Mouse (Mus musculus): ENCODE measurements around the gene Atp6ap1. TPM values are rescaled to one million over a fixed set of nuclear protein-coding genes. Genes with fewer than 3 reads are reported as not detected.

Gene Atp6ap1
- polyA plus RNA-seq, 1 experiment = 178 TPM

GRCm38 (mm10) chrX:74254888-74255565, 41.9 kb upstream of the Atp6ap1 start:
- TF ChIP-seq POLR2A (IDR thresholded peaks at IDR 0.05; ENCODE audit: insufficient read length, low read depth) (no peak), MAX (IDR thresholded peaks at IDR 0.05; ENCODE audit: low read depth) (no peak), POLR2AphosphoS2 (IDR thresholded peaks at IDR 0.05; ENCODE audit: insufficient read length, low read depth) (no peak)
- H3K27me3 ChIP-seq (ENCODE audit: control insufficient read depth, insufficient read depth, insufficient read length) = no peaks in the 10 kb centered on the region
- H3K79me2 ChIP-seq (ENCODE audit: control insufficient read depth, insufficient read depth) = peaks cover 15% of the 10 kb centered on the region
- H3K36me3 ChIP-seq (ENCODE audit: control insufficient read depth, insufficient read depth) = peaks cover 9% of the 10 kb centered on the region
- H3K4me2 ChIP-seq (ENCODE audit: low read depth) = peak overlapping the region; percentile 70
- H3K4me3 ChIP-seq = peak overlapping the region; percentile 60
- peak overlapping the region; percentile 77 for H3ac ChIP-seq (ENCODE audit: control insufficient read depth, insufficient read length)

DNA sequence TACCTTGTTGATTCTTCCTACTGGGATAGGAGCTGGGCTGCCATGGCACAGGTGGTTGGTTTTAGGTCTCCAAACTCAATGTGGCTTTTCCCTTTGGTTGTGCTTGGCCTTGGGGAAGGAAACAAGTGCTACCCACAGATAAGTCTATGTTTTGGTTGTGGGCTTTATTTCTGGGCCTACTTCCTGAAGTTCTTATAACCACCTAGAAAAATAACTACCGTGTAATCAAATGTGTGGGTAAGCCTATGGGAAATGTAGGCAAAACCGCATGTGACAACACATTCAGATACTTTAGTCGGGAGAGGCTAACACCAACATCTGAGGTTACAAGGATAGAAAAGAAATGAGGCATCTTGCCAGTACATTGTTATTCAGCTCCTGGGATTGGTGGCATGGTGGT, 39.2 kb upstream of the Atp6ap1 start:
- Histone ChIP-seq H3ac (ENCODE audit: control insufficient read depth, insufficient read length) (no peak overlapping the region), H3K4me2 (ENCODE audit: low read depth) (no peak overlapping the region), H3K4me3 (no peak overlapping the region), H3K79me2 (ENCODE audit: control insufficient read depth, insufficient read depth) (peaks cover 15% of the 10 kb centered on the region), H3K27me3 (ENCODE audit: control insufficient read depth, insufficient read depth, insufficient read length) (no peaks in the 10 kb centered on the region), H3K36me3 (ENCODE audit: control insufficient read depth, insufficient read depth) (peaks cover 9% of the 10 kb centered on the region)
- TF ChIP-seq CEBPB (IDR thresholded peaks at IDR 0.05; ENCODE audit: insufficient read depth, poor library complexity, severe bottlenecking) (no peak), POLR2AphosphoS2 (IDR thresholded peaks at IDR 0.05; ENCODE audit: insufficient read length, low read depth) (no peak), MYOG (IDR thresholded peaks at IDR 0.05; ENCODE audit: control insufficient read depth in 1 of 3, insufficient read depth in 1 of 3, insufficient read length in 2 of 3, low read depth in 2 of 3) (no peak), E2F4 (IDR thresholded peaks at IDR 0.05; ENCODE audit: insufficient read depth) (no peak), SRF (IDR thresholded peaks at IDR 0.05; ENCODE audit: control insufficient read depth, insufficient read length, low read depth) (no peak), TCF12 (IDR thresholded peaks at IDR 0.05; ENCODE audit: insufficient read depth, poor library complexity, severe bottlenecking) (no peak), TCF3 (IDR thresholded peaks at IDR 0.05; ENCODE audit: insufficient read length, low read depth) (no peak), REST (IDR thresholded peaks at IDR 0.05; ENCODE audit: insufficient read depth, insufficient read length) (no peak), MAX (IDR thresholded peaks at IDR 0.05; ENCODE audit: low read depth) (no peak), POLR2A (IDR thresholded peaks at IDR 0.05; ENCODE audit: insufficient read length, low read depth) (no peak)

GRCm38 (mm10) chrX:74269736-74270061, 27.2 kb upstream of the Atp6ap1 start:
- Histone ChIP-seq H3K79me2 (ENCODE audit: control insufficient read depth, insufficient read depth) (peaks cover 20% of the 10 kb centered on the region), H3K4me3 (peak overlapping the region; percentile 88), H3K4me2 (ENCODE audit: low read depth) (peak overlapping the region; percentile 71), H3K27me3 (ENCODE audit: control insufficient read depth, insufficient read depth, insufficient read length) (no peaks in the 10 kb centered on the region), H3K36me3 (ENCODE audit: control insufficient read depth, insufficient read depth) (no peaks in the 10 kb centered on the region), H3ac (ENCODE audit: control insufficient read depth, insufficient read length) (peak overlapping the region; percentile 25)
- TF ChIP-seq SRF (IDR thresholded peaks at IDR 0.05; ENCODE audit: control insufficient read depth, insufficient read length, low read depth) (peak; percentile 70), MYOD1 (IDR thresholded peaks at IDR 0.05; ENCODE audit: control insufficient read depth in 1 of 3, insufficient read length in 2 of 3, low read depth in 2 of 3) (no peak)

DNA sequence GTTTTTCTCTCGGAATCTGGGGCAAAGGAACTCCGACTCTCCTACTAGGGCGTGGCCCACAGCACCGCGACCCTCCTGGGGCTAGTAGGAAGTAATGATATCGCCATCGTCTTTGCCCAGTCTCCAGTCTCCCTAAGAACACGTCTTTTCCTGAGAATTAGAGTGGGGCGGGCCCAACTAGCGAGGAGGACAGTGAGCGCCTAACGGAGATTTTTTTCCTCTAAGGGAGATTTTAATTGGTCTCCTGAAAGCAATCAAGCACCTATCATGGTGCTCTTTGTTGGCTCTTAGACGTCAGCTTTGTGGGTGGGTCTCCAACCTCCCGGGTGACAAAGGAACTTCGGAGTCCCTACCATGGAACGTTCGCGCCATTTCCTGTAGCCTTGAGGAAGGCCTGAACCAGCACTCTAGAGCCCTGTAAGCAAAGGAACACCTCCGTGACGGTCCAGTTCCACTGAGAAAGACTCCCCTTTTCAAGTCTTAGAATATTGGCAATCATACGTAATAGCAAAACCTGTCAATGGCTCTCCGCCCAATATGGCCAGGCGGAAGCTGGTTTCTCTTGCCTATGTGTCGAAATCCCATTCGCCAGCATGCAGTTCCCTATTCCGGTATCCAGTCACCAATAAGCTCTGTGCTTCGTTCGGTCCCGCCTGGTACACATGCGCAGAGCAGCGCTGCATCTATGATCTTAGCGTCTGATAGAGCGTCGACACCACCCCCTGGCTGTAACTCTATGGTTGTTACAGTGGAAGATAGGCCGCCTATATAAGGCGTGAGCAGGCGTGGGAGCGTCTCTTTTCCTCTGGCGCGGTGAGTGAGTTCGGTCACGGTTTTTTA, 26.6 kb upstream of the Atp6ap1 start, which contains the start of gene Rpl10:
Rpl10 (plus strand) TSS at position 751 of the 840 bp plus-strand sequence.
- Histone ChIP-seq H3K4me2 (ENCODE audit: low read depth) (peak within 1 kb of the TSS; percentile 72), H3K36me3 (ENCODE audit: control insufficient read depth, insufficient read depth) (no peaks in the 10 kb centered on the region), H3K4me3 (peak within 1 kb of the TSS; percentile 88), H3K79me2 (ENCODE audit: control insufficient read depth, insufficient read depth) (peaks cover 20% of the 10 kb centered on the region), H3K27me3 (ENCODE audit: control insufficient read depth, insufficient read depth, insufficient read length) (no peaks in the 10 kb centered on the region), H3ac (ENCODE audit: control insufficient read depth, insufficient read length) (peak within 1 kb of the TSS; percentile 25)
- TF ChIP-seq POLR2A (IDR thresholded peaks at IDR 0.05; ENCODE audit: insufficient read length, low read depth) (peak; percentile 82), POLR2AphosphoS2 (IDR thresholded peaks at IDR 0.05; ENCODE audit: insufficient read length, low read depth) (peak; percentile 92), MYOD1 (IDR thresholded peaks at IDR 0.05; ENCODE audit: control insufficient read depth in 1 of 3, insufficient read length in 2 of 3, low read depth in 2 of 3) (no peak), CEBPB (IDR thresholded peaks at IDR 0.05; ENCODE audit: insufficient read depth, poor library complexity, severe bottlenecking) (no peak), E2F4 (IDR thresholded peaks at IDR 0.05; ENCODE audit: insufficient read depth) (no peak), TCF12 (IDR thresholded peaks at IDR 0.05; ENCODE audit: insufficient read depth, poor library complexity, severe bottlenecking) (no peak), TCF3 (IDR thresholded peaks at IDR 0.05; ENCODE audit: insufficient read length, low read depth) (no peak), SRF (IDR thresholded peaks at IDR 0.05; ENCODE audit: control insufficient read depth, insufficient read length, low read depth) (peak; percentile 97), MYOG (IDR thresholded peaks at IDR 0.05; ENCODE audit: control insufficient read depth in 1 of 3, insufficient read depth in 1 of 3, insufficient read length in 2 of 3, low read depth in 2 of 3) (no peak), USF1 (IDR thresholded peaks at IDR 0.05; ENCODE audit: low read depth) (no peak)

DNA sequence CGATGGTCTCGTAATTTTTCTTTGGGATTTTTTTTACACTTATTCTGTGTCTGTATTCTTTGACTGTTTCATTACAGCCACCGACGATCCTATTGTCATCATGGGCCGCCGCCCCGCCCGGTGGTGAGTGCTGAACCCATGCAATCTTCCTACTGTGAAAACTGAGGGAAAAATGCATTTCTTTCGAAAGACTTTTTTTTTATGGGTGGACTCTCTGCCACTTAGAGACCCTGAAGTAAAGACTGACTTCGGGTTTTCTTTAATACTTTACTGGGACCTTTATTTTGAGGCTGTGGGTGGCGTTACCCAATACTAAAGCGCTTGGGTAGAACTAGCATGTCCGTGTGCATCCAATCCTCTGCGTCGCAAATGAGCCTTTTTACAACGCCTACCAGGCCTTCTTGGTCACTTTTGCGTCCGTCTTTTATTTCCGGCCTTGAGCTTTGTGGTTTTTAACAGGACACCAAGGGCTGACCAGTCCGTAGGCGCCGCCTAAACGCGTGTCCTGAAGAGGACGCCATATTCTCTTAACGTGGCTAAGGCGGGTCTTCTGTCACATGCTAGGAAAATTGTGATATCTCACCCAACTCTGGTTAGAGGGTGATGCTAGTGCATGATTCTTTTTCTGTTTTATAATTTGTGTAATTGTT, 25.9 kb upstream of the Atp6ap1 start:
- Histone ChIP-seq H3K4me3 (peak overlapping the region; percentile 88), H3K36me3 (ENCODE audit: control insufficient read depth, insufficient read depth) (no peaks in the 10 kb centered on the region), H3K27me3 (ENCODE audit: control insufficient read depth, insufficient read depth, insufficient read length) (no peaks in the 10 kb centered on the region), H3ac (ENCODE audit: control insufficient read depth, insufficient read length) (no peak overlapping the region), H3K4me2 (ENCODE audit: low read depth) (peak overlapping the region; percentile 72), H3K79me2 (ENCODE audit: control insufficient read depth, insufficient read depth) (peaks cover 20% of the 10 kb centered on the region)
- TF ChIP-seq CEBPB (IDR thresholded peaks at IDR 0.05; ENCODE audit: insufficient read depth, poor library complexity, severe bottlenecking) (no peak), POLR2AphosphoS2 (IDR thresholded peaks at IDR 0.05; ENCODE audit: insufficient read length, low read depth) (peak; percentile 62), POLR2A (IDR thresholded peaks at IDR 0.05; ENCODE audit: insufficient read length, low read depth) (peak; percentile 40)

Measured in myocyte (in vitro differentiated cells).